Mouse (Mus musculus): ENCODE results near the gene Phkb. TPM values are rescaled to one million over a fixed set of nuclear protein-coding genes. Genes with fewer than 3 reads are reported as not detected.

The Phkb gene
- polyA plus RNA-seq, 1 experiment from 2014 or later = 19.4 TPM

DNA sequence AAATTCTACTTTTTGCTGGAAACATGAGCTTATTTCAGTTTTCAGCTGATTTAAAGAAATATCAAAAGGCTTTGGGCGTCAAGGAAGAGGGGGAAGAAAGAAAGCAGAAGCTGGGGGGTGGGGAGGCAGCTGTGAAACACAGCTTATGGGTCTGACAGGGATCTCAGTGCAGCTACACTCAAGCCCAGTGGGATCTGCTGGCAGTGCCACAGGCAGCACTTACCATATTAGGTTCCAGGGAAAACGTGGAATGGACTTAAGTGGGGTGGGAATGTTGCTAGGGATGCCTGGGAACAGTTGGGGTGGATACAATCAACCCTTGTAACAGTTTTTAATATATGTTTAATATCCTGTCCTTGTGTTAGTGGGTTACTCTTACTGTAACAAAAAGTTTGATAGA is 201.3 kb downstream of the Phkb start:
- no peaks in the 10 kb centered on the region for H3K9me3 ChIP-seq (replicated peaks)
- no peak for ATAC-seq
- no peak overlapping the region for H3K9ac ChIP-seq
- no peaks in the 10 kb centered on the region for H3K27me3 ChIP-seq (replicated peaks)
- 40% methylated on average over 2 of the region's 2 CpGs for WGBS (ENCODE audit: insufficient replicate concordance)
- peaks cover 10% of the 10 kb centered on the region; the same call in 1 of the 2 replicates for H3K36me3 ChIP-seq
- no peak overlapping the region for H3K27ac ChIP-seq
- H3K4me3 ChIP-seq = no peak overlapping the region
- H3K4me1 ChIP-seq = no peaks in the 10 kb centered on the region
- no peak overlapping the region for H3K4me2 ChIP-seq

DNA sequence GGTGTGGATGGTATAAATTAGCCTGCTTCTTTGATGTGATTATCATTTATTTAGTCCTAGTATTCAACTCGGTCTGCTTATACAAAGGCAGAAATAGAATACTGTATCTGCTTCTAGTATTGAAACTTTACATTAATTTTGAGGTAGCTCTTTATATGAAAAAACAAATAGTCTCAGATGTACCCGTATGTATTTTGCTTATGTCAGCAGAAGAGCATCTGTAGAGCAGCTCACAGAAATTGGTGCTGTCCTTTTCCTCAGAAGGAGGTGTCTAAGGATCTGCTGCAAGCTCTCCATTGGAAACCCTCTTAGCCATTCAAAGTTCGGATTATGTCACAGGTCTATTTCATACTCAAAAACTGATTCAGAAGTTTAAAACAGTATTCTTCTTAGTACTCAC is 210.1 kb downstream of the Phkb start:
- ATAC-seq = no peak
- Histone ChIP-seq H3K4me1 (no peaks in the 10 kb centered on the region), H3K27me3 (replicated peaks) (no peaks in the 10 kb centered on the region), H3K27ac (no peak overlapping the region), H3K4me3 (no peak overlapping the region), H3K9me3 (replicated peaks) (no peaks in the 10 kb centered on the region), H3K4me2 (no peak overlapping the region), H3K9ac (no peak overlapping the region), H3K36me3 (0 out of 2 replicates have a peak, but pooled peaks cover 6% of the 10 kb centered on the region)
- WGBS (ENCODE audit: insufficient replicate concordance) = 74% methylated on average over 3 of the region's 3 CpGs

DNA sequence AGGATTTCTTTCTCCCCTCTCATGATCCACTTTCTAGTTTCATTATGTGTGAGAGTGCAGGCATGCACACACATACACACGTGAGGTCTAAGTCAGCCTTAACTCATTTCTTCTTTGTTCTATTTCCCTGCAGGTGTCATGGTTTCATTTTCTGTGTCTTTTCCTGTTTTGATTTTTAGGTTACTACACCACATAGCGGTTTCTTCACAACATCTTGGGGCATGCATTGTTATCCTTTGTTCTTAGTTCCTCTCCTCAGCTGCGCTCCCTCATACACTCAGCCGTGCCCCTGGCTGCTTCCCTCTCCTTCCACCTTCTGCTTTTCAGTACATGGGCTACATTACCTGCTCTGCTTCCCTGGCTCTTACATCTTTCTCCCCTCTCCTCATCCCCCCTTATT is 211.2 kb downstream of the Phkb start:
- H3K36me3 ChIP-seq = peaks cover 10% of the 10 kb centered on the region
- no peak overlapping the region for H3K4me2 ChIP-seq
- H3K27ac ChIP-seq = no peak overlapping the region
- H3K4me1 ChIP-seq = no peaks in the 10 kb centered on the region
- no peaks in the 10 kb centered on the region for H3K27me3 ChIP-seq (replicated peaks)
- H3K9ac ChIP-seq = no peak overlapping the region
- 70% methylated on average over 4 of the region's 4 CpGs for WGBS (ENCODE audit: insufficient replicate concordance)
- ATAC-seq = no peak
- no peaks in the 10 kb centered on the region for H3K9me3 ChIP-seq (replicated peaks)
- H3K4me3 ChIP-seq = no peak overlapping the region

DNA sequence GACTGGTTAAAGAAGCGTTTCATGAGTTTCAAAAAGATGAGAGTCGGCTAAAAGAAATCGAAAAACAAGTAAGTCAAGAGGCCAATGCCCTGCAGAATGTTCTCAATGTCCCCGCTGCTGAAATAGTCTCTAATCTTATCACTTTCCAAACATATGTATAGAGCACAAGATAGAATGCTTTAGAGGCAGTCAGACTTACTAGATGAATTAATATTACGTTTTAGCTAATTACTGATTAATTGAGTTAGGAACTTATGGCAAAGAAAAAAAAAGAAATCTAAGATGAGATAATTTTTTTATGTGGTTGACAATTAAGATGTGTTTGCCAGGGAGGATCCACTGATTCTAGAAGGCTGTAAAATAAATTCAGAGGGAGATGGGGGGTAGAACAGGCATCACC is 217.9 kb downstream of the Phkb start:
- ATAC-seq = no peak

DNA sequence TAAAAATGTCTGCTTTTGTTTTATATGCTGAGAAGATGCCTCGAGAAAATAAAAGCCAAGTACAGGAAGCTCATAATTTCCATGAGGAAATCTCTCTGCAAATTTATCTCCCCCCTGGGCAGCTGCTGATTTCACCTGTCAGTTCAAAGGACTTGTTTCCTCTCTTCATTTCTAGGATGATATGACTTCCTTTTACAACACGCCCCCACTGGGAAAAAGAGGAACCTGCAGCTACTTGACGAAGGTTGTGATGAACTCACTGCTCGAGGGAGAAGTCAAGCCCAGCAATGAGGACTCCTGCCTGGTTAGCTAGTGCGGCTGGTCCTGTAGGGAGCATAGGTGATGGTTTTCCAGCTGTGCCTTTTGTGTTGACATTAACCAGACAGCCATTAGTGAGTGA is 218.4 kb downstream of the Phkb start:
- Histone ChIP-seq H3K36me3 (peaks cover 26% of the 10 kb centered on the region), H3K4me1 (peaks cover 5% of the 10 kb centered on the region; the same call in 1 of the 2 replicates), H3K27ac (no peak overlapping the region), H3K4me2 (no peak overlapping the region), H3K27me3 (replicated peaks) (no peaks in the 10 kb centered on the region), H3K9ac (no peak overlapping the region), H3K9me3 (replicated peaks) (no peaks in the 10 kb centered on the region), H3K4me3 (no peak overlapping the region)
- no peak for ATAC-seq
- 33% methylated on average over 5 of the region's 5 CpGs for WGBS (ENCODE audit: insufficient replicate concordance)

More for the DNA sequence above, 217.9 kb downstream of the Phkb start:
- H3K4me1 ChIP-seq = peaks cover 5% of the 10 kb centered on the region; the same call in 1 of the 2 replicates
- peaks cover 26% of the 10 kb centered on the region for H3K36me3 ChIP-seq
- no peak overlapping the region for H3K4me3 ChIP-seq
- no peaks in the 10 kb centered on the region for H3K27me3 ChIP-seq (replicated peaks)
- H3K9ac ChIP-seq = no peak overlapping the region
- no peaks in the 10 kb centered on the region for H3K9me3 ChIP-seq (replicated peaks)
- H3K4me2 ChIP-seq = no peak overlapping the region
- H3K27ac ChIP-seq = no peak overlapping the region
- 57% methylated on average over 5 of the region's 5 CpGs for WGBS (ENCODE audit: insufficient replicate concordance)

DNA sequence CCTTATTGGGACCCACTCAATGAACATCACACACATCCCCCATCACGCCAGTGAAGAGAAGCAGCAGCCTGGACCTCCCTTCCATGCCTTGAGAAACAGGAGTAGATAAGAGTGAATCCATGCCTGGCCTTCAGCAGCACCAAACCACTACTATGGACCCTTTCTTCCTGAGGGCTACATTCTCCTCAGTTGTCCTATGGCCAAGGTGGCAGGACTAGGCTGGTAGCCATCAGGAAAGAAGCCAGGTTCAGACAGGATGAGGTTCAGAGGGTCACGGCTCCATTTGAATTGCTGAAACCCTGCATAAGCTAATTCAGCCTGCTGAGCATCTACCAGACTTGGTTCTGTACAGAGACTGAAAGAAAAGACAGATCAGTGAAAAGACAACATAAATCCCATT is 222.7 kb downstream of the Phkb start:
- no peak overlapping the region for H3K4me3 ChIP-seq

DNA sequence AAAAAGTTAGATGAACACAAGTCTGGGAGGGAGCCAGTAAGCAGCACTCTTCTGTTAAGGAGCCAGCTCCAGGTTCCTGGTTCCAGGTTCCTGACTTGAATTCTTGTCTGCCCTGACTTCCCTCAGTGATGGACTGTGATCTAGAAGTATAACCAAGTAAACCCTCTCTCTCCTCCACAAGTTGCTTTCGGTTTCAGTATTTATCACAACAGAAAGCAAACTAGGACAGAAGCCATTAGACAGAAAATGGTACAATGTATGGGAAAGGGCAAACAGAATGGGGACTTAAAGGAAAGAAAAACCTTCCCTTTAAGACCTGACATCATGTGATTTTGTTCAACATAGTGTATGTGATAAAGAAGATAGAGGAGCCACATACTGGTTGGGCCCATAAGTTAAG is 238.7 kb downstream of the Phkb start:
- 64% methylated on average over 1 of the region's 1 CpGs for WGBS (ENCODE audit: insufficient replicate concordance)
- no peak for ATAC-seq

More for the DNA sequence above, 222.7 kb downstream of the Phkb start:
- no peaks in the 10 kb centered on the region for H3K9me3 ChIP-seq (replicated peaks)
- WGBS (ENCODE audit: insufficient replicate concordance) = 76% methylated on average over 2 of the region's 2 CpGs
- H3K4me1 ChIP-seq = peaks cover 5% of the 10 kb centered on the region; the same call in 1 of the 2 replicates
- H3K36me3 ChIP-seq = peaks cover 10% of the 10 kb centered on the region; the same call in 1 of the 2 replicates
- no peak overlapping the region for H3K27ac ChIP-seq
- no peak overlapping the region for H3K4me2 ChIP-seq
- no peak overlapping the region for H3K9ac ChIP-seq
- no peaks in the 10 kb centered on the region for H3K27me3 ChIP-seq (replicated peaks)
- ATAC-seq = no peak

DNA sequence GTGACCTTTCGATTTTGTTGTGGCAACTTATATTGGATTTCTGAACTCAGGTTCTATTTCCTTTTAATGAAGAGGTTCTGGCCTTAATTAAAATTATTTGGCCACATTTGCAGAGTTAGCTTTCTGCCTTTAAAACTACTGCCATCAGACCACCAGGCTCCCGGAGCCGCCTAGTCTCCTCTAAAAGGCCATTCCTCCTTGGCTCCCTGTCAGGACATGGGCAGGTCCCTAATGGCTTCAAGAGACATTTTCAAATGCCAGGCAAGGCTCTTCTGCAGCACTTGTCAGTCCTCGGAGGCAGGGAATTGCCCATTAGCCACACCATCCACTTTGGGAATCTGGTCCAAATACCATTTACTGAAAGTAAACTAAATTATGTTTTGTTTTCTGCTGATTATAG is 242.6 kb downstream of the Phkb start:
- Histone ChIP-seq H3K4me2 (no peak overlapping the region), H3K9me3 (replicated peaks) (no peaks in the 10 kb centered on the region), H3K27me3 (replicated peaks) (no peaks in the 10 kb centered on the region), H3K4me1 (no peaks in the 10 kb centered on the region), H3K27ac (no peak overlapping the region), H3K4me3 (no peak overlapping the region), H3K9ac (no peak overlapping the region), H3K36me3 (no peaks in the 10 kb centered on the region)
- WGBS (ENCODE audit: insufficient replicate concordance) = 53% methylated on average over 4 of the region's 4 CpGs
- ATAC-seq = no peak

More for the DNA sequence above, 238.7 kb downstream of the Phkb start:
- H3K27ac ChIP-seq = no peak overlapping the region
- H3K4me3 ChIP-seq = no peak overlapping the region
- no peaks in the 10 kb centered on the region for H3K27me3 ChIP-seq (replicated peaks)
- no peak overlapping the region for H3K4me2 ChIP-seq
- H3K9ac ChIP-seq = no peak overlapping the region
- no peaks in the 10 kb centered on the region for H3K4me1 ChIP-seq
- H3K9me3 ChIP-seq (replicated peaks) = no peaks in the 10 kb centered on the region
- H3K36me3 ChIP-seq = no peaks in the 10 kb centered on the region

DNA sequence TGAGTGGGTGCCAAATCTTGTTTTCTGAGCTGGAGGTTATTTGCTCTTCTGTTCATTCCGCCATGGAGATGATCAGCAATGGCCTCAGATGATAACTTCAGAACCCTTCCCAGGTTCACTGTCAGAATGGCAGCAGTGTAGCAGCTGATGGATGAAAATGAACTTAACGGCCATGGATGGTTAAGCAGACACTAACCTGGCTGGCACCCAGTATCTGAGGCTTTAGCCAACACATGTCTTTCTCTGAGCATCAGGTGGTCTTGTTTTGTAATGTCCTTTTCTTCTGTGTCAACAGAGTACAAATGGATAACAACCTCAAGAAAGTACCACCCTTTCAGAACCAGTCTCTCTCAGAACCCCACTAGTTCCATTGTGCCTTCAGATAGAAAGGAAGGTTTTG is 246.0 kb downstream of the Phkb start:
- no peak overlapping the region for H3K9ac ChIP-seq
- ATAC-seq = no peak
- no peaks in the 10 kb centered on the region for H3K4me1 ChIP-seq
- no peak overlapping the region for H3K4me3 ChIP-seq
- WGBS (ENCODE audit: insufficient replicate concordance) = 62% methylated on average over 2 of the region's 2 CpGs
- no peaks in the 10 kb centered on the region for H3K36me3 ChIP-seq
- no peaks in the 10 kb centered on the region for H3K9me3 ChIP-seq (replicated peaks)
- no peak overlapping the region for H3K4me2 ChIP-seq
- no peaks in the 10 kb centered on the region for H3K27me3 ChIP-seq (replicated peaks)
- H3K27ac ChIP-seq = no peak overlapping the region

DNA sequence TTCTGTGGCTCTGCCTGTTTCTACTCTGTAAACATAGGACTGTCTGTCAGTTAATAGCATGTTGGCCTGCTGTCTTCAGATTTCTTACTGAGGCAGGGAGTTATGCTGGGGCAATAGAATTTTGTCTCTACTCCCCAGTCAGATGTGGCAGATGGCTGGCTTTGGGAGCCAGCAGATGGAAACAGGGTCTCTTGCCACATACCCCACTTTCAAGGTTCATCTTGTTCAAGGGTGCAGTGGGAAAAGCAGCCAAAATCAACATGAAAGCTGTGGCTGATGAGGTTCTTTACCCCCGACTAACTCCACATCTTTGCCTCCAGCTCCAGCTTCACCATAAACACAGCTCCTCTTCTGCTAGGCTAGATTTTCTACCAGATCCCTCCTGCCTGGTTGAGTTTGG is 246.7 kb downstream of the Phkb start:
- H3K27me3 ChIP-seq (replicated peaks) = no peaks in the 10 kb centered on the region
- no peak for ATAC-seq
- H3K9ac ChIP-seq = no peak overlapping the region
- no peak overlapping the region for H3K27ac ChIP-seq
- 58% methylated on average over 1 of the region's 1 CpGs for WGBS (ENCODE audit: insufficient replicate concordance)
- H3K4me2 ChIP-seq = no peak overlapping the region
- H3K9me3 ChIP-seq (replicated peaks) = no peaks in the 10 kb centered on the region
- H3K4me1 ChIP-seq = no peaks in the 10 kb centered on the region
- no peaks in the 10 kb centered on the region for H3K36me3 ChIP-seq
- H3K4me3 ChIP-seq = no peak overlapping the region

DNA sequence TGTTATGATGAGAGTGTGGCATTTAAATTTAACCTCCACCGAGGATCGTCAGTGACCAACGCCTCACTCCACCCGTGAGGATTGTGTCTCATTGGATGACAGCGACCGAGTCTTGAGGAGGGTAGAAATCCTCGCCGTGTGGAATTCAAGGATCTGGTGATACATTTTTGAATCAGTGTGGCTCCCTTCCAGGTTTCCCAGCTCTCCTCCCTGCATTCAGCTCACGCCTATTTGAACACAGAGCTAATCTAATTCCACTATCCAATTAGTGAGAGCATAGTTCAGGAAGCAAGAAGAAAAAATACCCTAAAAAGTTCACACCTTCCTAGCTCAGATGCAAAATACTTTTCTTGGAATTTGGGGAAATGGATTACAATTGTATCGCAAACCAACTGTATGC is 249.9 kb downstream of the Phkb start:
- H3K4me1 ChIP-seq = no peaks in the 10 kb centered on the region
- no peak for ATAC-seq
- 83% methylated on average over 10 of the region's 10 CpGs for WGBS (ENCODE audit: insufficient replicate concordance)
- H3K9me3 ChIP-seq (replicated peaks) = no peaks in the 10 kb centered on the region
- no peak overlapping the region for H3K4me2 ChIP-seq
- no peak overlapping the region for H3K4me3 ChIP-seq
- no peak overlapping the region for H3K27ac ChIP-seq
- H3K9ac ChIP-seq = no peak overlapping the region
- H3K27me3 ChIP-seq (replicated peaks) = no peaks in the 10 kb centered on the region
- H3K36me3 ChIP-seq = no peaks in the 10 kb centered on the region
